Mouse (Mus musculus): ENCODE data around the gene Tcam1. TPM values are rescaled to one million over a fixed set of nuclear protein-coding genes. Genes with fewer than 3 reads are reported as not detected.

Gene Tcam1
- polyA plus RNA-seq, 1 experiment: 0.05 TPM

- Histone ChIP-seq H3K4me3 (ENCODE audit: low read depth, low read length) (no peak overlapping the region), H3K36me3 (ENCODE audit: control insufficient read depth, insufficient read depth, low read length) (no peaks in the 10 kb centered on the region), H3K4me1 (ENCODE audit: control insufficient read depth, insufficient read depth, insufficient read length, low read length) (no peaks in the 10 kb centered on the region), H3K27me3 (ENCODE audit: control insufficient read depth, insufficient read depth, low read length) (no peaks in the 10 kb centered on the region), H3K27ac (ENCODE audit: insufficient read depth, low read depth, low read length) (no peak overlapping the region)
- 15% methylated on average over 6 of the region's 6 CpGs for WGBS
- no peak for TF ChIP-seq POLR2A (IDR thresholded peaks at IDR 0.05; ENCODE audit: low read depth, low read length)
- no peak for TF ChIP-seq CTCF (IDR thresholded peaks at IDR 0.05; ENCODE audit: extremely low read depth, insufficient read length, insufficient replicate concordance, low read depth, low read length)
These were observed 52.7 kb downstream of the Tcam1 start for GRCm38 (mm10) chr11:106329128-106329527.

DNA sequence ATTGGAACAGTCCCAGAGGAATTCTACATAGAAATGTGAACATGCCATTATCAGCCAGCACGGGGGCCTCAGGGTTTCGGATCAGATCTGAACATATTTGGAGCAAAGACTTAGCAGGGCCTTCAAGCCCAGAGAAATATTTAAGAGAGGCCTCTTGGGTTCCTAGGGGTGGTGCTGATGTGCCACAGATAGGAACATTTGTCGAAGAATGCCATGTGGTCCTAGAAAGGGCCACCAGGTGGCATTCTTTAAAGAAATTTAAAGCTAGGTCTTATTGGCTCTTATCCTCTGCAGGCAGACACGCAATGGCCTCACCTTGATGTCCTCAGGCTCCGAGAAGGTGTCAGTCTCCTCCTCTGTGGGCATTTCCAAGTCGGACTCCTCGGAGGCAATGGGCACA, 53.2 kb downstream of the Tcam1 start:
- WGBS: 38% methylated on average over 7 of the region's 7 CpGs
- Histone ChIP-seq H3K36me3 (ENCODE audit: control insufficient read depth, insufficient read depth, low read length) (no peaks in the 10 kb centered on the region), H3K27me3 (ENCODE audit: control insufficient read depth, insufficient read depth, low read length) (no peaks in the 10 kb centered on the region), H3K4me1 (ENCODE audit: control insufficient read depth, insufficient read depth, insufficient read length, low read length) (no peaks in the 10 kb centered on the region), H3K4me3 (ENCODE audit: low read depth, low read length) (no peak overlapping the region), H3K27ac (ENCODE audit: insufficient read depth, low read depth, low read length) (no peak overlapping the region)
- TF ChIP-seq CTCF (IDR thresholded peaks at IDR 0.05; ENCODE audit: extremely low read depth, insufficient read length, insufficient replicate concordance, low read depth, low read length) (peak; percentile 31; the same call in 1 of the 2 replicates), POLR2A (IDR thresholded peaks at IDR 0.05; ENCODE audit: low read depth, low read length) (no peak)

DNA sequence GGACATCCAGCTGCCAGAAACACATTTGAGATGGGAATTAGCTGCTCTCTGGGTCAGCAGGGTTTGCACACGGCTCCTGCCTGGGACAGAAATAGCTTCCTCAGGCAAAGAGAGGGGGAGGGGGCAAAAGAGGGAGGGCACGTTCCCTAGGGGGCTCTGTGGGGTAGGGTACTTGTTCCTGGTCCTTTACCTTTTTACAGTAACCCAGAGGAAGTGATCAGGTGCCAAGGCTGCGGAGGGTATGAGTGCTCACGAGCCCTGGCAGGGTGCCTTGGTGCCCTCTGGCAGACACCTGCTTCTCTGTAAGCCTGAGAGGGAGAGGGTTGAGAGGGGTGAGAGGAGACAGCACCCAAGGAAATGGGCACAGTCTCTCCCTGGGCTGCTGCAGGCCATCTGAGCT, 56.0 kb downstream of the Tcam1 start:
- TF ChIP-seq POLR2A (IDR thresholded peaks at IDR 0.05; ENCODE audit: low read depth, low read length) (no peak), CTCF (IDR thresholded peaks at IDR 0.05; ENCODE audit: extremely low read depth, insufficient read length, insufficient replicate concordance, low read depth, low read length) (no peak)
- no peaks in the 10 kb centered on the region for H3K27me3 ChIP-seq (ENCODE audit: control insufficient read depth, insufficient read depth, low read length)
- H3K27ac ChIP-seq (ENCODE audit: insufficient read depth, low read depth, low read length): no peak overlapping the region
- 27% methylated on average over 4 of the region's 4 CpGs for WGBS
- no peak overlapping the region for H3K4me3 ChIP-seq (ENCODE audit: low read depth, low read length)
- H3K36me3 ChIP-seq (ENCODE audit: control insufficient read depth, insufficient read depth, low read length): no peaks in the 10 kb centered on the region
- no peaks in the 10 kb centered on the region for H3K4me1 ChIP-seq (ENCODE audit: control insufficient read depth, insufficient read depth, insufficient read length, low read length)

- TF ChIP-seq CTCF (IDR thresholded peaks at IDR 0.05; ENCODE audit: extremely low read depth, insufficient read length, insufficient replicate concordance, low read depth, low read length) (no peak), POLR2A (IDR thresholded peaks at IDR 0.05; ENCODE audit: low read depth, low read length) (no peak)
- no peaks in the 10 kb centered on the region for H3K27me3 ChIP-seq (ENCODE audit: control insufficient read depth, insufficient read depth, low read length)
- no peak overlapping the region for H3K27ac ChIP-seq (ENCODE audit: insufficient read depth, low read depth, low read length)
- 14% methylated on average over 2 of the region's 2 CpGs for WGBS
- no peaks in the 10 kb centered on the region for H3K36me3 ChIP-seq (ENCODE audit: control insufficient read depth, insufficient read depth, low read length)
- H3K4me1 ChIP-seq (ENCODE audit: control insufficient read depth, insufficient read depth, insufficient read length, low read length): no peaks in the 10 kb centered on the region
- no peak overlapping the region for H3K4me3 ChIP-seq (ENCODE audit: low read depth, low read length)
These were observed 57.6 kb downstream of the Tcam1 start for GRCm38 (mm10) chr11:106334066-106334465.

DNA sequence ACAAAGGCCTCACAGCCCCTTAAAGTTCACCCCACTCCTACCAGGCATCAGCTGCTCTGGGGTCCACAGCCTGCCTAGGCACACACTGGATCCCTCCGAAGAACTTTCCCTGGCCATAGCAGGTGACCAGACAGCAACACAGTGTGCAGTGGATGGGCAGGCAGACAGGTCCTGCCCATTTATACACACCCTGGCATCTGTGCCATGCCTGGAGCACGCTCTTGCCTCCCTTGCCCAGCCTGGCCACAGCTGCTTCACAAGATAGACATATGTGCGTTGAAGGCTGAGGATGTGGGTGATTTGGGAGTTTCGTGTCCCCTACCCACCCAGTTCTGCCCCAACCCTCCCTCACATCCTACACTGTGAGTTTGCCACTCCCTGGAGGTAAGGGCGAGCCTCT, 61.6 kb downstream of the Tcam1 start:
- TF ChIP-seq CTCF (IDR thresholded peaks at IDR 0.05; ENCODE audit: extremely low read depth, insufficient read length, insufficient replicate concordance, low read depth, low read length) (no peak), POLR2A (IDR thresholded peaks at IDR 0.05; ENCODE audit: low read depth, low read length) (no peak)
- no peak overlapping the region for H3K27ac ChIP-seq (ENCODE audit: insufficient read depth, low read depth, low read length)
- H3K27me3 ChIP-seq (ENCODE audit: control insufficient read depth, insufficient read depth, low read length): no peaks in the 10 kb centered on the region
- H3K36me3 ChIP-seq (ENCODE audit: control insufficient read depth, insufficient read depth, low read length): no peaks in the 10 kb centered on the region
- H3K4me3 ChIP-seq (ENCODE audit: low read depth, low read length): no peak overlapping the region
- no peaks in the 10 kb centered on the region for H3K4me1 ChIP-seq (ENCODE audit: control insufficient read depth, insufficient read depth, insufficient read length, low read length)
- 74% methylated on average over 5 of the region's 5 CpGs for WGBS

Other genes with a start within 250 kb of the Tcam1 start
- gene Dcaf7, start 239.8 kb upstream of the Tcam1 start, polyA plus RNA-seq (2012; rRNA removed): 18.7 and 30.9 TPM in 2 replicates
- gene Taco1, start 210.6 kb upstream of the Tcam1 start, polyA plus RNA-seq (2012; rRNA removed): 8.3 TPM in 2 replicates
- 10.0 and 15.1 TPM in 2 replicates for gene Map3k3, start 192.1 kb upstream of the Tcam1 start, polyA plus RNA-seq (2012; rRNA removed)
- gene Gm10840, start 115.8 kb upstream of the Tcam1 start, polyA plus RNA-seq (2012; rRNA removed): not detected in 2 replicates
- 11.8 and 21.7 TPM in 2 replicates for gene Limd2, start 115.8 kb upstream of the Tcam1 start, polyA plus RNA-seq (2012; rRNA removed)
- 4.4 and 7.4 TPM in 2 replicates for gene Strada, start 74.5 kb upstream of the Tcam1 start, polyA plus RNA-seq (2012; rRNA removed)
- 2.2 and 4.8 TPM in 2 replicates for gene Ccdc47, start 60.3 kb upstream of the Tcam1 start, polyA plus RNA-seq (2012; rRNA removed)
- gene Ddx42, start 59.7 kb upstream of the Tcam1 start, polyA plus RNA-seq (2012; rRNA removed): 2.1 and 5.2 TPM in 2 replicates
- gene Ftsj3, start 20.6 kb upstream of the Tcam1 start, polyA plus RNA-seq (2012; rRNA removed): 2.8 and 3.9 TPM in 2 replicates
- gene Psmc5, start 20.5 kb upstream of the Tcam1 start, polyA plus RNA-seq (2012; rRNA removed): 10.2 and 19.4 TPM in 2 replicates
- gene Smarcd2, start 3.7 kb upstream of the Tcam1 start, polyA plus RNA-seq (2012; rRNA removed): 40.6 and 101 TPM in 2 replicates
- 0.24 TPM in 1 of 2 replicates, not detected in the other for gene Gh, start 25.2 kb downstream of the Tcam1 start, polyA plus RNA-seq (2012; rRNA removed)
- 12.6 and 21.2 TPM in 2 replicates for gene Cd79b, start 38.1 kb downstream of the Tcam1 start, polyA plus RNA-seq (2012; rRNA removed)
- gene Scn4a, start 76.6 kb downstream of the Tcam1 start, polyA plus RNA-seq (2012; rRNA removed): 0.18 and 0.23 TPM in 2 replicates
- gene Prr29, start 88.8 kb downstream of the Tcam1 start, polyA plus RNA-seq (2012; rRNA removed): 0.32 and 1.0 TPM in 2 replicates
- gene Icam2, start 111.4 kb downstream of the Tcam1 start, polyA plus RNA-seq (2012; rRNA removed): 6.1 and 10.4 TPM in 2 replicates
- 14.2 and 31.2 TPM in 2 replicates for gene Ern1, start 211.2 kb downstream of the Tcam1 start, polyA plus RNA-seq (2012; rRNA removed)

Measured in small intestine, adult 2 months (tissue).